Mouse (Mus musculus) erythroblast, embryonic 14.5 days (primary cell): Measurements from ENCODE around the gene Gm7347. TPM values are rescaled to one million over a fixed set of nuclear protein-coding genes. Genes with fewer than 3 reads are reported as not detected.
"Not testable (repeated sequence)": the region's sequence is repeated elsewhere in the genome, so short reads cannot be mapped to it uniquely, and the experiment has no call there.

Source experiments
- H3K27me3 ChIP-seq: 2 replicates; pipeline ENCODE4 v1.6.1; 2012; ENCODE audit warnings: inconsistent platforms; ENCODE audit not compliant: control insufficient read depth
- H3K36me3 ChIP-seq: 2 replicates; pipeline ENCODE4 v1.6.1; 2012; ENCODE audit warnings: mild to moderate bottlenecking, inconsistent platforms; ENCODE audit not compliant: control insufficient read depth
- H3K4me1 ChIP-seq: 2 replicates; pipeline ENCODE4 v1.6.1; 2012; ENCODE audit warnings: inconsistent platforms; ENCODE audit not compliant: control insufficient read depth
- H3K4me3 ChIP-seq: replicated peaks from 2 replicates; pipeline ENCODE3; 2012; ENCODE audit warnings: moderate library complexity, mild to moderate bottlenecking, inconsistent platforms
- H3K9me3 ChIP-seq: 2 replicates; pipeline ENCODE4 v1.6.1; 2012; ENCODE audit warnings: low read length, inconsistent platforms, mixed read lengths; ENCODE audit not compliant: control insufficient read depth
- GATA1 ChIP-seq: IDR thresholded peaks from 2 replicates; pipeline ENCODE4 v1.6.1; 2012; ENCODE audit warnings: low read length, inconsistent platforms, mixed read lengths
- TAL1 ChIP-seq: IDR thresholded peaks from 3 replicates; pipeline ENCODE4 v1.6.1; 2012; ENCODE audit warnings: low read length, inconsistent platforms, mixed read lengths
- polyA plus RNA-seq: library from polyadenylated mRNA; stranded (reverse); fragments of >175 nt; gene quantifications from 2 replicates; pipeline ENCODE4 v1.2.3, GENCODE M21; 2012

Gm7347 gene
- polyA plus RNA-seq, result not detected in 2 replicates

DNA sequence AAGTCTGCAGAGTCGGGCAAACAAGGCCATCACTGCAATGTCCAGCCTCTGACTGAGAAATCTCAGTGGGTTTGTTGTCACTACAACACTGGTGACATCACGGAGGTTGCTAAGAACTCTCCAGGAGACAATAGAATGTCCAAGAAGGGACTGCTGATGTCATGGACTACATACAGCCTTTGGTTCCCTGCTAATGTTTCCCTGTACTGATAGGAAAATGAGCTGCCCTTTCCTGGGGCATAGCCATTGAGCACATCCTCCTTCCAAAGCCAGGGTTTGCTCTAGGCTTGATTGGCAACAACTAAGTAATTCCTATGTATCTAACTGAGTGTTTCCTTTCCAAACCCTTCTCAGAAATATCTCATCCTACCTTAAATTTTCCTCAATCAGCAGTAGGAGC is at the start of gene Gm7347:
Gene Gm7347, minus strand, starts transcription at position 101 of the 400 bp plus-strand sequence.
- not testable (repeated sequence) for H3K4me3 ChIP-seq, H3K27me3 ChIP-seq, H3K4me1 ChIP-seq, H3K36me3 ChIP-seq, H3K9me3 ChIP-seq

DNA sequence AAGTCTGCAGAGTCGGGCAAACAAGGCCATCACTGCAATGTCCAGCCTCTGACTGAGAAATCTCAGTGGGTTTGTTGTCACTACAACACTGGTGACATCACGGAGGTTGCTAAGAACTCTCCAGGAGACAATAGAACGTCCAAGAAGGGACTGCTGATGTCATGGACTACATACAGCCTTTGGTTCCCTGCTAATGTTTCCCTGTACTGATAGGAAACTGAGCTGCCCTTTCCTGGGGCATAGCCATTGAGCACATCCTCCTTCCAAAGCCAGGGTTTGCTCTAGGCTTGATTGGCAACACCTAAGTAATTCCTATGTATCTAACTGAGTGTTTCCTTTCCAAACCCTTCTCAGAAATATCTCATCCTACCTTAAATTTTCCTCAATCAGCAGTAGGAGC is 46.9 kb upstream of the Gm7347 start, which contains the start of gene 5031410I06Rik:
Gene 5031410I06Rik, minus strand, starts transcription at position 101 of the 400 bp plus-strand sequence.
- H3K36me3 ChIP-seq, result not testable (repeated sequence)

DNA sequence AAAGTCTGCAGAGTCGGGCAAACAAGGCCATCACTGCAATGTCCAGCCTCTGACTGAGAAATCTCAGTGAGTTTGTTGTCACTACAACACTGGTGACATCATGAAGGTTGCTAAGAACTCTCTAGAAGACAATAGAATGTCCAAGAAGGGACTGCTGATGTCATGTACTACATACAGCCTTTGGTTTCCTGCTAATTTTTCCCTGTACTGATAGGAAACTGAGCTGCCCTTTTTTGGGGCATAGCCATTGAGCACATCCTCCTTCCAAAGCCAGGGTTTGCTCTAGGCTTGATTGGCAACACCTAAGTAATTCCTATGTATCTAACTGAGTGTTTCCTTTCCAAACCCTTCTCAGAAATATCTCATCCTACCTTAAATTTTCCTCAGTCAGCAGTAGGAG is 30.8 kb upstream of the Gm7347 start, which contains the start of gene Gm10471:
Gene Gm10471, minus strand, starts transcription at position 101 of the 400 bp plus-strand sequence.
- H3K27me3 ChIP-seq, H3K4me1 ChIP-seq, H3K36me3 ChIP-seq, H3K9me3 ChIP-seq, H3K4me3 ChIP-seq: not testable (repeated sequence)

More for the DNA sequence above, 46.9 kb upstream of the Gm7347 start, which contains the start of gene 5031410I06Rik:
- H3K4me3 ChIP-seq, H3K27me3 ChIP-seq, H3K4me1 ChIP-seq, H3K9me3 ChIP-seq: not testable (repeated sequence)

DNA sequence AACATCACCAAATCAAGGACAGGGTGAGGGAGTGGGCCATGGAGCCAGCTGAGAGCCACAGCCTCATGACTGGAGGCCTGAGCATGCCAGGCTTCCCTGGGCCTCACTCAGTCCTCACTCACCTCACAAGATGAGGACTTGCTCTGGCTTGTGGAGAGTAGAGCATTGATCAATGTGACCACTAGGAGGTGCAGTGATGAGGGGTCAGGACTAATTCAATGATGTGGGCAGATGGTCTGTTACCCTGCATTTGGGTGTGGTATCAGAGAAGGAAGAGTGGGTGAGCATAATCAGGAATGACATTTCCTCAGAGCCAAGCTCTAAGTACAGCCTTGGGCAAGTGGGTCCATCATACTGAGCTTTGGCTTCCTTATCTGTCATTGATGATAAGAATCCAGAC is 20.6 kb upstream of the Gm7347 start:
- not testable (repeated sequence) for H3K4me1 ChIP-seq, H3K9me3 ChIP-seq, H3K27me3 ChIP-seq, H3K4me3 ChIP-seq, H3K36me3 ChIP-seq

DNA sequence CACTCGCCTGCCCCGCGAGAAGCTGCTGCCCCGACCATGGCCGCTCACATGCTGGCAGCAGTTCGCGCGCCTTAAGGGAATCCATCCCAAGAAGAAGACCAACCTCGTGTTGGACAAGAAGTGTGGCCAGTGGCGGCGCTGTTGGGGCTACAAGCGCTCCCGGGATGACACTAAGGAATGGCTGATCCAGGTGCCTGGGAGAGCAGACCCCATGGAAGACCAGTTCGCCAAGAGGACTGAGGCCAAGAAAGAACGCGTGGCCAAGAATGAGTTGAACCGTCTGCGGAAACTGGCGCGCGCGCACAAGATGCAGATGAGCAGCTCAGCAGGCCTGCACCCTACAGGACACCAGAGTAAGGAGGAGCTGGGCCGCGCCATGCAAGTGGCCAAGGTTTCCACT is 12.3 kb upstream of the Gm7347 start:
- Histone ChIP-seq H3K27me3 (no peaks in the 10 kb centered on the region), H3K4me1 (no peaks in the 10 kb centered on the region), H3K36me3 (no peaks in the 10 kb centered on the region), H3K4me3 (no peak overlapping the region), H3K9me3 (peaks cover 14% of the 10 kb centered on the region)
- TF ChIP-seq TAL1, result no peak
- no peak for TF ChIP-seq GATA1

- H3K4me1 ChIP-seq, H3K36me3 ChIP-seq, H3K27me3 ChIP-seq, H3K4me3 ChIP-seq, H3K9me3 ChIP-seq: not testable (repeated sequence)
Observed at GRCm38 (mm10) chr5:26039458-26039857, 18.9 kb downstream of the Gm7347 start, which contains the start of gene Speer4a. TSS of gene Speer4a (minus strand) at chr5:26039558.

DNA sequence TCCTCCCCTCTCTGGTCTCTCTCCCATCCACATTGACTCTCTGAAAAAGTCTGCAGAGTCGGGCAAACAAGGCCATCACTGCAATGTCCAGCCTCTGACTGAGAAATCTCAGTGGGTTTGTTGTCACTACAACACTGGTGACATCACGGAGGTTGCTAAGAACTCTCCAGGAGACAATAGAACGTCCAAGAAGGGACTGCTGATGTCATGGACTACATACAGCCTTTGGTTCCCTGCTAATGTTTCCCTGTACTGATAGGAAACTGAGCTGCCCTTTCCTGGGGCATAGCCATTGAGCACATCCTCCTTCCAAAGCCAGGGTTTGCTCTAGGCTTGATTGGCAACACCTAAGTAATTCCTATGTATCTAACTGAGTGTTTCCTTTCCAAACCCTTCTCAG is 35.6 kb downstream of the Gm7347 start, which contains the start of gene Gm5862:
Gene Gm5862, minus strand, starts transcription at position 101 of the 400 bp plus-strand sequence.
- not testable (repeated sequence) for H3K4me1 ChIP-seq

GRCm38 (mm10) chr5:26007697-26008096 is 50.7 kb downstream of the Gm7347 start:
- not testable (repeated sequence) for H3K9me3 ChIP-seq

More for the DNA sequence above, 35.6 kb downstream of the Gm7347 start, which contains the start of gene Gm5862:
- H3K36me3 ChIP-seq, H3K27me3 ChIP-seq, H3K9me3 ChIP-seq, H3K4me3 ChIP-seq: not testable (repeated sequence)

GRCm38 (mm10) chr5:26006937-26007695 is 51.3 kb downstream of the Gm7347 start:
- H3K9me3 ChIP-seq, H3K4me3 ChIP-seq, H3K36me3 ChIP-seq, H3K27me3 ChIP-seq, H3K4me1 ChIP-seq: not testable (repeated sequence)

More at GRCm38 (mm10) chr5:26007697-26008096, 50.7 kb downstream of the Gm7347 start:
- not testable (repeated sequence) for H3K27me3 ChIP-seq, H3K4me1 ChIP-seq, H3K36me3 ChIP-seq, H3K4me3 ChIP-seq

DNA sequence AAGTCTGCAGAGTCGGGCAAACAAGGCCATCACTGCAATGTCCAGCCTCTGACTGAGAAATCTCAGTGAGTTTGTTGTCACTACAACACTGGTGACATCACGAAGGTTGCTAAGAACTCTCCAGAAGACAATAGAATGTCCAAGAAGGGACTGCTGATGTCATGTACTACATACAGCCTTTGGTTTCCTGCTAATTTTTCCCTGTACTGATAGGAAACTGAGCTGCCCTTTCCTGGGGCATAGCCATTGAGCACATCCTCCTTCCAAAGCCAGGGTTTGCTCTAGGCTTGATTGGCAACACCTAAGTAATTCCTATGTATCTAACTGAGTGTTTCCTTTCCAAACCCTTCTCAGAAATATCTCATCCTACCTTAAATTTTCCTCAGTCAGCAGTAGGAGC is 53.7 kb downstream of the Gm7347 start, which contains the start of gene Gm1979:
Gene Gm1979, minus strand, starts transcription at position 101 of the 400 bp plus-strand sequence.
- H3K36me3 ChIP-seq, H3K27me3 ChIP-seq, H3K4me1 ChIP-seq, H3K9me3 ChIP-seq, H3K4me3 ChIP-seq: not testable (repeated sequence)

Other genes starting within 250 kb of the Gm7347 start
- gene Gm21663, start 116.2 kb downstream of the Gm7347 start, polyA plus RNA-seq, result not detected in 2 replicates
- not detected in 2 replicates for gene Gm21671, start 104.2 kb downstream of the Gm7347 start, polyA plus RNA-seq
- not detected in 2 replicates for gene Gm21680, start 85.9 kb downstream of the Gm7347 start, polyA plus RNA-seq
- not detected in 2 replicates for gene Gm21698, start 69.9 kb downstream of the Gm7347 start, polyA plus RNA-seq
- gene Gm1979, start 53.8 kb downstream of the Gm7347 start, polyA plus RNA-seq, result not detected in 2 replicates
- gene Gm5862, start 35.7 kb downstream of the Gm7347 start, polyA plus RNA-seq, result not detected in 2 replicates
- gene Speer4a, start 19.0 kb downstream of the Gm7347 start, polyA plus RNA-seq, result not detected in 2 replicates
- not detected in 2 replicates for gene Gm10471, start 30.7 kb upstream of the Gm7347 start, polyA plus RNA-seq
- not detected in 2 replicates for gene 5031410I06Rik, start 46.8 kb upstream of the Gm7347 start, polyA plus RNA-seq
- gene Gm10220, start 62.8 kb upstream of the Gm7347 start, polyA plus RNA-seq, result not detected in 2 replicates
- 0.02 TPM in 1 of 2 replicates, not detected in the other for gene Gm7361, start 199.1 kb upstream of the Gm7347 start, polyA plus RNA-seq